Mouse (Mus musculus) cerebellum, adult 18-20 months (tissue): Measurements from ENCODE around the gene Ugcg.

Experiments used
- DNase-seq, 2 experiments: peaks; one replicate each; pipeline ENCODE4 v3.0.0; 2021

The Ugcg gene

DNA sequence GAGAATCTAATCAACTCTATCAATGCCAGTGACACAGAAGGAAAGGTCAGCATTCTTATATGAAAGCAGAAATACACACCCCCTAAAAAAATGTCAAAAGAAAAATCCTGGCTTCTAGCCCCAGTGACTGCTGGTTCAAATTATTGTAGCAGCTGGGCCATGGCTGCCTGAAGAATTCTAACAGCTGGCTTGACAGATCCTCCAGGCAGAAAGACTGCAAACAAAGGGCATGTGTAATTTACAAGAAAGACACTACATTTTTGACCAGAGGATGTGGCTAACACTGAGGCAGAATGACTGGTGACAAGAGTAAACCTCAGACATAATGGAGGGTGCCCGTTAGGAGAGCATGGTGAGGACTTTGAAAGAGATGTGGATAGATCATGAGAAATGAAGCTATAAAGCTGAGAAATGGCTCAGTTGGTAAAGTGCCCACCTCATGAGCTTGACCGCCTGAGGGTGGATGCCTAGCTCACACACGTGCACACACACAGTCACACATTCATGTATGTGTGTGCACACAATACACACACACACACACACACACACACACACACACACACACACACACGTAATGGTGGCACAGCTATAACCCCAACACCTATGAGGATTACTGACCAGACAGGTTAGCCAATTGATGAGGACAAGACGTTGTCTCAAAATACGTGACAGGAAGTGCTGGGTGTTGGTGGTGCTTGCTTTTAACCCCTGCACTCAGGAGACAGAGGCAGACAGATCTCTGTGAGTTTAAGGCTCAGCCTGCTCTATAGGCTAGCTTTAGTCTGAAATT is 42.4 kb downstream of the Ugcg start:
- DNase-seq = no peak

DNA sequence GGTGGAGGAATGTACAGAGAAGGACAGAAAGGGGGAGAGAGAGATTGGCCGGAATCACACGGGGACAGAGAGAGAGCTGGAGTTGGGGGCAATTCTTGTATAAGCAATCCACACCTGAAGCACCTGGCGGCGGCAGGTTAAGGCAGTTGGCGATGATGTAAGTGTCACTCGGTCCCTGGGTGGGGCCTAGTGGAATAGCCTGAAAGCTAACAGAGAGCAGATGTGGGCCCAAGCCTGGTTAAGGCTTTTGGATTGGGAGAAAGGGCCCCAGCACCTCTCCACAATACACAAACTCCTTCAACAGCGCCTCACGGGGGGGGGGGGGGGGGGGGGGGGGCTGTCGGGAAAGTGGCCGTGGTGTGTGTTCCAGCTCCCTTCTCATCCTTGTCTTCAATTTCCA is 45.0 kb downstream of the Ugcg start:
- DNase-seq = no peak

DNA sequence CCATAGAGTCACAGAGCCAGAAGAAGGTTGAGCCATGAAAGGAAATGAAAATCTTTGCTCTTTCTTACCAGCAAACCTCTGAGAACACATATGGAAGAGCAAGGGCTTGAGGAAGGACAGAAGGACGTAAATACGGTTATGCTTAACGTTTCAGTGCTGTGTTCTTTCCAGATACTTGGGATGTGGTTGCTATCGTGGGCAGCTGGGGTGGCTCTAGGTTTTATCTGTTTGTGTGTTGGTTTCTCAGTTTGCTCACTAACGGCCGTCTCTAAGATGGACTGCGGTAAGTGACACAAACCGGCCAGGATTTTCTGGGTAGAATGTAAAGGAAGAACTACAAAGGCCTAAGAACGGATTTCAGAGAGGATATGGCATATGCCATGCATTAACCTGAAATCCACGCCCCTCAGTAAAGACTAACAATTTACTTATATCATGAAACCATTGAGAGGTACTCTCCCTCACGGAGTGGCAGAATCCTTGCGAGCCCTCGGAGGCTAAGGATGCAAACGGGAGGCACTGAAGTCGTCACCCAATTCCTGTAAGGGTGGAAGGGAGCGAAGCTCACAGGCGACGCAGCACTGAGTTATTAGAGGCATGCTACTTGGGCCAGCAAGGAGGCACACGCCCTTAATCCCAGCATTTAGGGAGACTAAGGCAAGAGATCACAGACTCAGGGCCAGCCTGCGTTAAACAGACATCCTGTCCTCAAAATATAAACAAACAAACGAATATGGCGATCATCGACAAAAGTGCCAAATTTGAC is 45.6 kb downstream of the Ugcg start:
- no peak for DNase-seq

DNA sequence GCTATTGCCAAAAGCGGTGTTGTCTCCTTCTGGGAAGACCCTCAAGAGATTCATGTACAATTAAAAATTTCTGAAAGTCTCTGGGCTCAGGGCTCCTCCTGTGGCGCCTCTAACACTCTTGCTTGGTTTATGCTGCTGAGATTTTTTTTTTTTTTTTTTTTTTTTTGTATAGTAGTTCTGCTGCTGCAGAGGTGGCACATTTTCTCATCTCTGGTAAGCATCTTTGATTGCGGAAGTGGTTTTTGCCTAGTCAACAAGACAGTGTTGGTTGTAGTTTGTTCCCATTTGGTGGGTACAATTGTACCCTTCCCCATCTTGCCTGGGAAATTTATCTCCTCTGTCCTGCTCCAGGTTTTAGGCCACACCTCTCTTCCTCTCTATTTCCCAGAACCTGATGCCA is 47.3 kb downstream of the Ugcg start:
- DNase-seq = no peak

DNA sequence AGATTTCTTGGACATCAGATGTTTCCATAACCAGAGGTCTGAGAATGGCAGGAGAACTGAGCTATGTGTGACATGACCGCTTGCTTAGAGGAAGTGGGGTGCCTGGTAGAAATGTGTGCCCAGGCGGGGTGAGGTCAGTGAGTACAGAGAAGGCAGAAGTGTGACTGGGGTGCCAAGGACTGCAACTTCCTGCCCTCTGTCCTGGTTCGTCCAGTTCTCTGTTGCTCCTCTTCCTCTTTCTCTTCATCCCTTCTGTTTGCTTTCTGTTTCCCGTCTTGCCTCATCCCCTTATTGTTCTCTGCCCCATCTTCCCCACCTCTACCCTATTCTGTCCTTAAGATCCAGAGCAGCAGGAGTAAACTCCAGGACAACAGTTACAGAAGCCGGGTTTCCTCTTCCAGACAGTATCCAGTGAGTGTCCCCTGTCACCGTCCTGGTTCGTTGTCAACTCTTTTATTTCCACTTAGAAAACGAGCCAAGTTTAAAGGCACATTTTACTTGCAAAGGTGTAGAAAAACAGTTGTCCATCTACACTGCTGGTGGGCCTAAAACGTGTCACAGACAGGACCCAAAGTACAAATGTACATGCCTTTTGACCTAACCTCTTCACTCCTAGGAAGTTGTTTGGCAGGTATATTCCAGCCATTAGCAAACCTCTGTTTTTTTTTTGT is 49.7 kb downstream of the Ugcg start:
- DNase-seq = no peak

DNA sequence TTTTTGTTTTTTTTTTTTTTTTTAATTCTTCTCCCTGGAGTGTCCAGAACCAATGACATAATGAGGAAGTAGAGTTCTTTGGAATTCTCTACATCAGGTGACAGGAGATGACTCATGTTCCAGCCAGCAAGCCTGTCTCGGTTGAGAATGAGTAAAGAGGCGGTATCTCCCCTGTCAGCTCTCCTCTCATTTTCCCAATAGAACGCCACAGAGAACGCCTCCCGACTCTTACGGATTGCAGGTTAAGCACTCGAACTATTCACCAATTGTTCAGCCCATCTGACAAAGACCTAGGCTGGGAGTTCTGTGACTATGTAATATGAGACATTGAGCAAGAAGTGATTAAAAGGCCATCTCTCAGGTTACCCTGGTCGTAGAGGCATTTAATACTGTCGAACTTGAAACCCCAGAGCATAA is 50.3 kb downstream of the Ugcg start:
- no peak for DNase-seq

DNA sequence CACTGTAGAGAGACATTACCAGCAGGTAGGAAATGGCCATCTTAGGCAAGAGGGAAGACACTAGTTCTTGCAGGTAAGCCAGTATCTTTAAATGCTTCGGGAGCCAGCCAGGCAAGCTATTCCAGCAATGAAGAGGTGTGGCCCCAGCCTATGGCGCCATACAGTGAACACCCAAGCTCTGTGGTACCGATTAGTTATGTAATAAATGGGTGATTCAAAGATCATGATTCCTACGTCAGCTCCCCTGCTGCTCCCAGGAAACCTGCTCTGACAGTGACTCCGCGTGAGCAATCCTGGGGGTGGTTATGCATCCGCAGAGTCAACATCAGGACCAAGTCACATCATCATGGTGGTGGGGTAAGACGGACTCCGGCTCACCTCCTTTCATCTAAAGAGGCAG is 51.1 kb downstream of the Ugcg start:
- no peak for DNase-seq

DNA sequence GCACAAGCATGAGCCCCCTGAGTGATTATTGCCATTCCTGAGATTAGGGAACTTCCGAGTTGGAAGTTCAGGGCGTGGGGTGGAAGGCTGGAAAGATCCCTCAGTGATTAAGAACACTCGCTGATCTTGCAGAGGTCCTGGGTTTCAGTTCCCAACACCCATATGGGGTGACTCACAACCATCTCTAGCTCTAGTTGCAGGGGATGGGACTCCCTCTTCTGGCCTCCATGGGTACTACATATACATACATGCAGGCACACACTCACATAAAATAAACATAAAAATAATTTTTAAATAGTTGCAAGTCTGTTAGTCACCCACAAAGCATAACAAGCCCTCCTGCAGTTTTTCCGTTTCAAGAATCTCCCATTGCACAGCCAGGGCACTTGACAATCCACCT is 52.0 kb downstream of the Ugcg start:
- DNase-seq = no peak

DNA sequence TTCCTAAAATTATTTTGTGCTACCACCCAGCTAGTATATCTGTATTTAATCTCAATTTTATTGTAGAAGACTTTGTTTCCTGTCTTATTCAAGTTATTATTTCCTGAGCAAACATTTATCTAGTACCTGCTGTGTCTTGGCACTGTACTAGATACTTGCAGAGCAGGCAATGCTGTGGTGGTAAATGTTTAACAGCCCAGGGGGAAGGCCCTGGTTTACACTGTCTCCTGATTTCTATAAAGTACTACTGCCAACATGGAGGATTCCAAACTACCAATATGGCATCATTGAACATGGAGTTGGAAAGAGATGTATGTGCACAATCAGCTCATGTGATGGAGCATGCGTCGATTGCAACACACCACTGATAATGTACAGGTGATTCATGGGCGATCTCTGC is 53.2 kb downstream of the Ugcg start:
- no peak for DNase-seq

DNA sequence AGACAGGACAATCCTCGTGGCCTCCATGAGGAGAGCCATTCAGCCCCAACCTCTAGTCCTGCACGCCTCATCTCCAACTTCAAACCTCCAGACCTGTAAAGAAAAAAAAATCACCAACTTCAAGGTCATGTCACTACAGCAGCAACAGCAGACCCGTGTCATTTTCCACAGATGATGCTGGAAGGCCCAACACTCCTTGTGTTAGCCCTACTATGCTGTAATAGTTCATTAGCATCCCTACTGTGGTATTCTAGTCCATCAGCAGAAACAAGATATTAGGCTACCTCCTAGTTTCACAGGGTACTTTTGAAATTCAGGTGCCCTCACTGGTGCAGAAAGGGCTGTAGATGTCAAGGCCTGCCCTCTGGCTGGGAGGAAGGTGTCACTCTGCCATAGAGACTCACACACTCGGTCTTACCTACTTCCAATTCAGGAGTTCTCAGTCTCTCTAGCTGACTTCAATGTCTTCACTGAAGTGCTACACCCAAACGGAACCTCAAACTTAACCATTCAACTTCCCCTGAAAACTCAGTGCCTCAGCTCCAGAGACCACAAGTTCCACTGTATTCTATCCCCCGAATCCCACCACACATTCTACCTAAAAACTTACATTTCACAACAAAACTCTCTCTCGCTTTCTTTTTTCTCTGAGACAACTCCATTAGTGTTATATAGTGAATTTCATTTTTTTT is 54.9 kb downstream of the Ugcg start:
- DNase-seq = no peak

DNA sequence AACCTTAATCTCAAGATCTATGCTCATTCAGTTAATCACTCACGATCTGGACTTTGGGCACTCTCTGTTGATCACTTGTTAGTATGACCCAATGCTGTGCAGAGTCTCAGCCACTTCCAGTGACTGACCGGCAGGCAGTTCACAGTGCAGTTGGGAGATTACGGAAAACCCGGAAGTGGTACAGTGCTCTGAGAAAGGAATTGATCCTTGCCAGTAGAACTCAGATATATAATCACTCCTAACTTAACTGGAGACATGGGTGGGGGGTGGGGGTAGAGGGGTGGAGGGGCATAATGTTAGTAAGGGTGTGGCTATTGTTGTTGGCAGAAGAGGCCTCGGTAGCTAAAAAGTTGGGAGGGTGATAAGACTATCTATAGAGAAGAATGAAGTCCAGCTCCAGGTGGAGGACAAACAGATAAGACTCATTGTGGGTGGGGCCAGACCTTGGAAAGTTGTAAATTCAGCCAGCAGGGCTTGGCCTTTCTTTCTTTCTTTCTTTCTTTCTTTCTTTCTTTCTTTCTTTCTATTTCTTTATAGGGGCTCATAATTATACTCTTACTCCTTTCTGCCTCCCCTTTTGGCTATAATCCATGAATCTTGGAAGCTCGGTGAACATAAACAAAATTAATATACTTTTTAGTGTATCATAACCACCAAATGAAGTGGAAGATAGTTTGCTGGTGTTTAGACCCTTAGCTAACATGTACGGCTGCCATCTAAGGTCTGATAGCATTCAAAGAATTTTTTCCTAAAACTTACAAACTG is 55.9 kb downstream of the Ugcg start:
- no peak for DNase-seq

DNA sequence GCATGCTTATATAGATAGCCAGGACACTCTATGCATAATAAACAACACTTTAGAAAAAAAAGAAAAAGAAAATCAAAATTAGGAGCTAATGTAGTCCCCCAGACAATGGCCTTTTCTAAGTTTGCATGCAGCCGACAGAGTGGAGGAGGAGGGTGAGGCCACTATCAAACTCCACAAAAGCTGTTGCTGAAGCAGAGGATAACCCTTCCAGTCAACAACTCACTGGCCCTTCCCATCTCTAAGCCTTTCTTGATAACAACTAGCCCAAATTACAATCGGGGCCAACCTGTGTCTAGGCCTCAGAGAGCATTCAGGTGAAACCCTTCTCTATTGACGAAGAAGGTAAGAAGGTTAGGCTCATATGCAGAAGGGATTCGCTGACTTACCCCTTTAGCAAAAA is 56.7 kb downstream of the Ugcg start:
- DNase-seq = no peak

DNA sequence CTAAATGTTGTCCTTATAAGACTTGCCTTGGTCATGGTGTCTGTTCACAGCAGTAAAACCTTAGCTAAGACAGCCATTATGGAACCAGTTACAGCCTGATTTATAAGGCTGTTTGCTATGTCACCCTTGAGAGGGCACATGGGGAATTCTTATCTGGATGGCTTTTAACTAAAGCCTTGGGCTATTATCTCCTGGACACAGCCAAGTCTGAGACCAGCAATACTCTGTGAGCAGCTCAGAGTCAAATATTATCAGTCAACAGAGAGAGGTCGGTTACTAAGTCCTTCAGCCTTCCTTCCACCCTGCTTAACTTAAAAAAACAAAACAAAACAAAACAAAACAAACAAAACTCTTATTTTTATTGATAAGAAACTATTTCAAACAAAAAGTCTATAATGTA is 58.5 kb downstream of the Ugcg start:
- DNase-seq = no peak

DNA sequence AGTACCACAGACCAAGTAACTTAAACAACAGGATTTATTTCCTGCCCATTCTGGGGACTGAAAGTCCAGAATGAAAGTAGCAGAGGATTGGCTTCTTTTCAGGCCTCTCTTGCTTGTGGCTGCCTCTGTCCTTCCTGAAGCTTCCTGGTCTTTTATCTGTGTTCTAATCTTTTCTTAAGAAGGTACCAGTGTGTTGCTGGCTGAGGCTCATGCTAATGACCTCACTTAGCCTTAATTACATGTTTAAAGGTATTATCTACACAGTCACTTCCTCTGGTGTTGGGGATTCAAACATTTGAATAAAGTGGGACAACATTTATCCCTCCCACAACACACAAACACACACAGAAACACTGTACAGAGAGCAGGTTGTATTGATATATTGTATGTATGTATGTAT is 59.0 kb downstream of the Ugcg start:
- DNase-seq = no peak

DNA sequence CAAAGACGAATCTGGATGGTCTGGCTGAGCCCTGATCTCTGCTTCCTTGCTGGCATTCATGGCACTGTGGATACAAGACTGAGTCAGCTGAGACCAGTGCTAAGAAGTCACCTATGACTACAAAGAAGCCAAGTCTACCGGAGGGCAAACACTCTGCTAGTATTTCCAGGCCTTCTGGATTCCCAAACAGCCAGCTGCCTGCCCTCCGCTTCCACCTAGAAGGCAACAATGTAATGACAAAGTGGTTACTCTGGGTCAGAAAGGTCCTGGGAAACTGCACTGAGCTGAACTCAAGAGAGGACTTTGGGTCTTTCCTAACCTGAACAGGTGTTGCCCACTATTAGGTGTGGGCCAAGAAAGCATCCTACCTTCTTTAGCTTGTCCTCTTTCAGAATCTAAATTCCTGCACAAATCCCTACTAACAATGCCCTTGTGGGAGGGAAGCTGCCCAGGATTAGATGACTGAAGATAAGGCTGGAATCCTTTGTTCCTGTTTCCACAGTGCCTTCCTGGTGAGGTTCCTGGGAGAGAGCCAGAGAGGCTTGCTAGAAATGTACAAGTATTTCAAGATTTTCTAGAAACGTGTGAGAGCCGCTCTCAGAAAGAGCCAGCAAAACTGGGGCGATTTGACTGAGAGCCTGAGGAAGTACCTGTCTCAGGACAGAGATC is 63.5 kb downstream of the Ugcg start:
- no peak for DNase-seq

DNA sequence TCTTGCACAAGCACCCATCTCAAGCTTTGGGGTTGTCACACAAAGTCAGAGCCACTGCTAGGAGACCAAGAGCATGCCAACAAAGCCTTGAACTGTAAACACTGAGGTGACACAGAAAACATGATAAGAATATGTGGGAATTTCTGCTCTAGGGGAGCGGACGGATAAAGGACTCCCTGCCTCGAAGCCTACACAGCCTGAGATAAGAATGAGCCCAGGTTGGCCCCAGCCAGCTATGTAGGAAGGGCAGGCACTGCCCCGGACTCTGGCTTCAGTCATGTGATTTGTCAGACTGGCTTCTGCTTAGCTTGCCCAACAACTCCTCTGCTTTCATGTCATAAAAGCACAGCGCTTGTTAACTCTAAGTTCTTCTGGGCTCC is 64.0 kb downstream of the Ugcg start:
- DNase-seq = no peak

DNA sequence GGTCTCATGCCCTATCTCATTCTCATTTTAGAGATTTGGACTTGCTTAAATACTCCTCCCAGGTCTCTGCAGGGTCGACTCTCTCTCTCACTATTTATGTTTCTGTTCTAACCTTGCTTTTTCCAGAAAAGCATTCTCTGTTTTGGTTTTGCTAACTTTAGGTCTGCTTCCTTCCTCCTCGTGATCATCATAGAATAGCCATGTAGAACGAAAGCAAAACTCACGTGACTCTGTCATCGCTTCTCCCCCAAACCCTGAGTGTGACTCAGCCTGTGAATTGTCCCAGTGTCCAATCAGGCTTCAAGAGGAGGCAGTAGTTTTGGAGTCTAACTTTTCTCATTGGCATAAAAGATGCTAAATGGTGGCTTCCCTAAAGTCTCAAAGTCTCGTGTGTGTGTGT is 65.3 kb downstream of the Ugcg start:
- no peak for DNase-seq

DNA sequence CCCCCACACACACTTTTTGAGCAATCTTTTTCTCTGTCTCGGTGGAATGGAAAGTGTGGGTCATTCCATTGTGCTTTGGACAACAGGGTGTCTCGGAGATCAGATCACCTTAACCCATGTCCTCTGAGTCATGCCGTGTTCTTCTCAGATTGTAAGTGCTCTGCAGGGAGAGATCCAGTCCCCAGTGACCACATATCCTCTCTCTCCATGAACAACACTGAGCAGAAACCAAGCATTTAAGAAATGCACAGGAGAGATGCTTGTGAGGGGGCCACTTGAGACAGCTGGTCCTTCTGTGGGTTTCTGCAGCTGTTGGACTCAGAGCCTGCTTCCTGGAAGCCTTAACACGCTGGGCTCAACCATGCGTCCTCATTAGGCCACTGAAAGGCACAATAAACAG is 66.9 kb downstream of the Ugcg start:
- no peak for DNase-seq

DNA sequence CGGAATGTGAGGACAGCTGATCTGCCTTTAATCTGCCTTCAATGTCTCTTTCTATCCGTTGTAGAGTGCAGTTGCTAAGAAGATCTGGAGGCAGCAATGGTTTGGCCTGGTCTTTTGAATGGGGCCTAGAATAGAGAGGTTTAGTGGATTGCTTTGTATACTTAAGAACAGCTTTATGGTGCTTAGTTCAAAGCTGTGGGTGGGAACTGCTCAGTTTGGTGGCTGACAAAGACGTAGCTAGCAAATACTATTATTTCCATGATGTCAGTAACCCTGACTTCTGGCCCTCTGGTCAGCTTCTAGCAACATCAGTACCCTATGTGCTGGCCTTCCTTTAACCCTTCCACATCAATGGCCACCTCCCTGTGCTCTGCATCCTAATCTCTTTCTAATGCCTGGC is 68.8 kb downstream of the Ugcg start:
- DNase-seq = no peak

DNA sequence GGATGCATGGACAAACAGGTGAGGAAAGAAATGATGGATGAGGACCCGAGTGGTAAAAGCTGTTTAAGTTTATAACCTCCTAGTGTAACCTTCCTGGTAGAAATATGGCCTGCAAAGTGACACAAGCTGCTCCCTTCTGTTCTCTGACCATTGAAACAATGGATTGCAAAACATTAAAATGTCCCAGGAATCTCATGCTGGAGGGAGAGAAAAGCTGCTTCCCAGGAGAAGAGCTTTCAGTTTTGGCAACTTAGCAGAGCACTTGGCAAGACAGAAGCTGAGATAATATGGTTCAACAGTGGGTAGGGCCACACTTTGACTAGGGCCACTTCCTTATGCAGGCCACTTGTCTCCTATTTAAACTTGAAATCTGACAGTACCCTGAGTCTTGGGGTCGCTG is 69.7 kb downstream of the Ugcg start:
- no peak for DNase-seq

DNA sequence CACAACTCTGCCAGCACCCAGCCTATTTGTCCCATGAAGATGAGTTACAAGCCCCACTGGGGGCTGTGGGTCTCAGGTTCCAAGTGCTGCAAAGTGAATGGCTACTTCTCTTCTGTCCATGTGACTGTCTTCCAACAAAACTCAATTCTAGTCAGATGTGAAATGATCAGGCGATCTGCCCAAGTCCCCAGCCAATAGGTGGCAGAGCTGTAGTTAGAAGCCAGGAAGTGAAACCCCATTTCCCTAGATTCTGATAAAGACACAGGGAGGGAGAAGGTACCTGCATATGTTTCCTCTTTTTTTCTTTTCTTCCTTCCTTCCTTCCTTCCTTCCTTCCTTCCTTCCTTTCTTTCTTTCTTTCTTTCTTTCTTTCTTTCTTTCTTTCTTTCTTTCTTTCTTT is 70.7 kb downstream of the Ugcg start:
- no peak for DNase-seq

DNA sequence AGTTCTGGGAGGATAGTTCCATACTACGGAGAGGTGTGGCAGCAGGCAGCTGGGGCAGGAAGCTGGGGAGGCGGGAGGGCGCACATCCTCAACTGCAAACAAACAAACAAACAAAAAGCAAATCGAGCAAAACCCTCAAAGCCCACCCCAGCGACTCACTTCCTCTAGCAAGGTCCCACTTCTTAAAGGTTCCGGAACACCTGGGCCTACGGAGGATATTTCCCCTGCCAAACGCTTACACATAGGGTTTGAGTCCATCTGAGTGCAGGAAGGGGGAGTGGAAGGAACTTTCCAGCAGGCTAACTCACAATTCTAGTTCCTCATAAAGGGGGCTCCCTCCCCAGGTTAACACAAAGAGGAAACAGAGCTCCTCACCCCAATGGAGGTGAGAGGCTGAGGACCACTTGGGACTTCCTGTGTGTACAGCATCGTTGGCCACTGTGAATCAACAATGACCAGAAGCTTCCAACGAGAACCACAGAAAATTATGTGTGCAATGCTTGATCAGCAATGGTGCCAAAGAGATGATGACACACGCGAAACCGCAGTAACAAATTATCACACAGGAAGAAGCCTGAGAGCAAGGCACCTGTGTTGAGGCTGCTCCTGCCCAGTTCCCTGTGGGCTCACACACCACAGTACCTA is 71.9 kb downstream of the Ugcg start:
- no peak for DNase-seq
